Mouse (Mus musculus) kidney, adult 2 months (tissue): ENCODE measurements around the gene Homer3. TPM values are rescaled to one million over a fixed set of nuclear protein-coding genes. Genes with fewer than 3 reads are reported as not detected.

Experiments used
- DNase-seq: peaks from one replicate; pipeline ENCODE4 v3.0.0; 2021
- H3K27ac ChIP-seq: fragments of 200-500 bp; 2 replicates; pipeline ENCODE4 v1.5.1; 2012; ENCODE audit warnings: low read depth, low read length, control low read depth, inconsistent platforms; ENCODE audit not compliant: insufficient read depth
- H3K27me3 ChIP-seq: fragments of 200-500 bp; replicated peaks from 2 replicates; pipeline ENCODE4 v1.6.1; 2012; ENCODE audit warnings: mild to moderate bottlenecking, moderate library complexity, low read length, inconsistent platforms; ENCODE audit not compliant: control insufficient read depth, insufficient read depth
- H3K36me3 ChIP-seq: fragments of 200-500 bp; 2 replicates; pipeline ENCODE4 v1.6.1; 2012; ENCODE audit warnings: mild to moderate bottlenecking, moderate library complexity, low read length, inconsistent platforms; ENCODE audit not compliant: control insufficient read depth, insufficient read depth
- H3K4me1 ChIP-seq: fragments of 200-500 bp; 2 replicates; pipeline ENCODE4 v1.6.1; 2011; ENCODE audit warnings: low read length; ENCODE audit not compliant: control insufficient read depth, insufficient read depth
- H3K4me3 ChIP-seq: fragments of 200-500 bp; 2 replicates; pipeline ENCODE4 v1.5.1; 2011; ENCODE audit warnings: mild to moderate bottlenecking, low read depth, low read length, control low read depth; ENCODE audit not compliant: insufficient read depth
- CTCF ChIP-seq: fragments of 200-500 bp; conservative IDR thresholded peaks from 2 replicates; pipeline ENCODE4 v1.5.1; 2011; ENCODE audit warnings: low read depth, mild to moderate bottlenecking, control low read depth, low read length, moderate library complexity, mixed read lengths; ENCODE audit not compliant: insufficient read depth, insufficient read length
- POLR2A ChIP-seq: fragments of 200-500 bp; IDR thresholded peaks from one replicate; pipeline ENCODE4 v1.6.1; 2011; ENCODE audit warnings: low read depth, low read length, control low read depth
- WGBS: fragments of 180-500 bp; shearing (Covaris S2); methylation state at CpG from one replicate; pipeline ENCODE4 v1.1.7; 2018; 5-methylcytosine and 5-hydroxymethylcytosine counted together
- polyA plus RNA-seq: library from polyadenylated mRNA; depleted of rRNA; stranded (reverse); fragments of >200 nt; gene quantifications from 2 replicates; pipeline ENCODE4 v1.2.3, GENCODE M21; 2012; rRNA removed

The Homer3 gene
- polyA plus RNA-seq: 22.4 and 23.7 TPM in 2 replicates

- TF ChIP-seq POLR2A (no peak), CTCF (peak; percentile 60)
These were observed at the start of gene Homer3 for GRCm38 (mm10) chr8:70282603-70283135. Gene Homer3, plus strand, starts transcription at chr8:70282827.

GRCm38 (mm10) chr8:70233606-70234005 is 49.0 kb upstream of the Homer3 start:
- 6% methylated on average over 13 of the region's 13 CpGs for WGBS
- no peak overlapping the region for H3K27ac ChIP-seq
- TF ChIP-seq CTCF: no peak
- no peak for TF ChIP-seq POLR2A

More at GRCm38 (mm10) chr8:70282603-70283135, at the start of gene Homer3:
- no peaks in the 10 kb centered on the region for H3K27me3 ChIP-seq
- H3K27ac ChIP-seq: peak within 1 kb of the TSS; percentile 7
- H3K4me1 ChIP-seq: peaks cover 4% of the 10 kb centered on the region; the same call in 1 of the 2 replicates
- H3K36me3 ChIP-seq: no peaks in the 10 kb centered on the region
- H3K4me3 ChIP-seq: peak within 1 kb of the TSS; percentile 88
- DNase-seq: peak; percentile 94
- 1% methylated on average over 32 of the region's 36 CpGs for WGBS

GRCm38 (mm10) chr8:70234080-70234780 is 48.4 kb upstream of the Homer3 start, which contains the start of the genes Sugp2 and Armc6:
Gene Sugp2, plus strand, starts transcription at chr8:70234226.
Gene Armc6, minus strand, starts transcription at chr8:70234466.
- no peaks in the 10 kb centered on the region; the same call in 1 of the 2 replicates for H3K36me3 ChIP-seq
- peak; percentile 97 for DNase-seq
- H3K27me3 ChIP-seq: no peaks in the 10 kb centered on the region
- under 1% methylated on average over 65 of the region's 67 CpGs for WGBS
- H3K27ac ChIP-seq: peak within 1 kb of the TSS; percentile 97
- peaks cover 7% of the 10 kb centered on the region; the same call in 1 of the 2 replicates for H3K4me1 ChIP-seq
- TF ChIP-seq CTCF (no peak), POLR2A (peak; percentile 68)
- peak within 1 kb of the TSS; percentile 73 for H3K4me3 ChIP-seq

More at GRCm38 (mm10) chr8:70233606-70234005, 49.0 kb upstream of the Homer3 start:
- Histone ChIP-seq H3K36me3 (no peaks in the 10 kb centered on the region; the same call in 1 of the 2 replicates), H3K4me3 (peak overlapping the region; percentile 73), H3K27me3 (no peaks in the 10 kb centered on the region), H3K4me1 (peaks cover 7% of the 10 kb centered on the region; the same call in 1 of the 2 replicates)
- DNase-seq: no peak

GRCm38 (mm10) chr8:70234781-70235128 is 47.9 kb upstream of the Homer3 start:
- peaks cover 7% of the 10 kb centered on the region; the same call in 1 of the 2 replicates for H3K4me1 ChIP-seq

GRCm38 (mm10) chr8:70237842-70238241 is 44.8 kb upstream of the Homer3 start:
- no peak for DNase-seq
- WGBS: 84% methylated on average over 2 of the region's 2 CpGs
- Histone ChIP-seq H3K36me3 (no peaks in the 10 kb centered on the region; the same call in 1 of the 2 replicates), H3K27me3 (no peaks in the 10 kb centered on the region), H3K4me1 (peaks cover 7% of the 10 kb centered on the region; the same call in 1 of the 2 replicates), H3K27ac (no peak overlapping the region), H3K4me3 (no peak overlapping the region)
- TF ChIP-seq POLR2A (no peak), CTCF (no peak)

More at GRCm38 (mm10) chr8:70234781-70235128, 47.9 kb upstream of the Homer3 start:
- no peak overlapping the region for H3K27ac ChIP-seq
- DNase-seq: no peak
- peak overlapping the region; percentile 63 for H3K4me3 ChIP-seq
- no peak for TF ChIP-seq POLR2A
- no peak for TF ChIP-seq CTCF
- H3K27me3 ChIP-seq: no peaks in the 10 kb centered on the region
- 0% methylated on average over 15 of the region's 15 CpGs for WGBS
- no peaks in the 10 kb centered on the region; the same call in 1 of the 2 replicates for H3K36me3 ChIP-seq

- no peak for DNase-seq
- Histone ChIP-seq H3K4me1 (peaks cover 4% of the 10 kb centered on the region; the same call in 1 of the 2 replicates), H3K27me3 (no peaks in the 10 kb centered on the region), H3K27ac (no peak overlapping the region), H3K4me3 (no peak overlapping the region), H3K36me3 (peaks cover 2% of the 10 kb centered on the region)
- TF ChIP-seq POLR2A: no peak
- peak; percentile 42; the same call in 1 of the 2 replicates for TF ChIP-seq CTCF
- WGBS: 90% methylated on average over 5 of the region's 5 CpGs
These were observed 42.0 kb upstream of the Homer3 start for GRCm38 (mm10) chr8:70240642-70241041.

GRCm38 (mm10) chr8:70246622-70247021 is 36.0 kb upstream of the Homer3 start:
- no peak for TF ChIP-seq CTCF
- TF ChIP-seq POLR2A: no peak
- no peak for DNase-seq
- Histone ChIP-seq H3K36me3 (peaks cover 2% of the 10 kb centered on the region), H3K4me3 (no peak overlapping the region), H3K27ac (no peak overlapping the region), H3K4me1 (no peaks in the 10 kb centered on the region), H3K27me3 (no peaks in the 10 kb centered on the region)
- WGBS: 88% methylated on average over 6 of the region's 6 CpGs
